Mouse (Mus musculus) macrophage (primary cell): ENCODE results near the gene Espnl. TPM values are rescaled to one million over a fixed set of nuclear protein-coding genes. Genes with fewer than 3 reads are reported as not detected.

Experiments
- H3K27ac ChIP-seq: fragments of 350-480 bp; formaldehyde crosslinking; 2 replicates; pipeline ENCODE4 v1.9.0; 2021
- H3K36me3 ChIP-seq: fragments of 350-480 bp; formaldehyde crosslinking; 2 replicates; pipeline ENCODE4 v1.9.0; 2021; ENCODE audit errors: inconsistent target
- H3K4me3 ChIP-seq: fragments of 350-480 bp; formaldehyde crosslinking; 2 replicates; pipeline ENCODE4 v1.9.0; 2021; ENCODE audit errors: inconsistent target
- H3K79me2 ChIP-seq: fragments of 350-480 bp; formaldehyde crosslinking; 2 replicates; pipeline ENCODE4 v1.9.0; 2021; ENCODE audit errors: inconsistent target
- WGBS: methylation state at CpG from one replicate; pipeline ENCODE4 v1.1.7; 2026; ENCODE audit warnings: inconsistent platforms; ENCODE audit not compliant: missing documents; 5-methylcytosine and 5-hydroxymethylcytosine counted together
- polyA plus RNA-seq: library from polyadenylated mRNA; stranded (reverse); fragments of 250-400 nt; gene quantifications from 3 replicates; pipeline ENCODE4 v1.2.4, GENCODE M21; 2018; ENCODE audit warnings: inconsistent platforms

The Espnl gene
- polyA plus RNA-seq, 1 experiment from 2014 or later: not detected

DNA sequence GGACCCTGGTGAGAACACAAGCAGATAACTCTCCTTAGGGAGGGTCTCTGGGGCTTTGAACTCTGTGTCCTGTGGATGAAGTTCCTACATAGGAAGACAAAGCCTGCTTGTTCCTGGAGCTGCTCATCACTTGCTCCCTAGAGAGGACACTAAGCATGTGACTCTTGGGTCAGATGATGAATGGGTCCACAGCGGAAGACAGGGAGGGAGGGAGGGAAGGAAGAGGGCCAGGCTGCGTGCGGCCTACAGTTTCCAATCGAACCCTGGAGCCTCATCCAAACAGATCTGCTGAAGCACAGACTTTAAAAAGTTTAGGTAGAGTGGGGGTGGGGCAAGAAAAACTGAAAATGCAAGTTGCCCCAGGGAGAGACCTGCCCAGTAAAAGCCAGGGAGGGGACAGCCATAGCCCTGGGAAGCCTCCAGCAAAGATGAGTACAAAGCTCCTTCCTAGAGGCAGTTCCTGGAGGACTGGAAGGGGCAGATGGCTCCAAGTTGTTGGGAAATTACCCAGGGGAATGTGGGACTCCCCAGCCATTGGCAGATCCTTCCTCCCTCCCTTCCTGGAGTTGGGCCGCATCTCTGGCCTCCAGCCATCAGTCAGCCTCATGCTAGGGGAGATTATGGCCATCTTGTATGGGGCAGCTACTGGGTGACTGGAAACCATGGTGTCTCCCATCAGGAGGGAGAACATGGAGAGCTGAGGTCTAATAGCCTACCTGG, 22.0 kb upstream of the Espnl start:
- Histone ChIP-seq H3K79me2 (no peaks in the 10 kb centered on the region; the same call in 1 of the 2 replicates), H3K27ac (peak overlapping the region; percentile 75), H3K4me3 (peak overlapping the region; percentile 83), H3K36me3 (peaks cover 18% of the 10 kb centered on the region)
- WGBS: 65% methylated on average over 5 of the region's 5 CpGs

DNA sequence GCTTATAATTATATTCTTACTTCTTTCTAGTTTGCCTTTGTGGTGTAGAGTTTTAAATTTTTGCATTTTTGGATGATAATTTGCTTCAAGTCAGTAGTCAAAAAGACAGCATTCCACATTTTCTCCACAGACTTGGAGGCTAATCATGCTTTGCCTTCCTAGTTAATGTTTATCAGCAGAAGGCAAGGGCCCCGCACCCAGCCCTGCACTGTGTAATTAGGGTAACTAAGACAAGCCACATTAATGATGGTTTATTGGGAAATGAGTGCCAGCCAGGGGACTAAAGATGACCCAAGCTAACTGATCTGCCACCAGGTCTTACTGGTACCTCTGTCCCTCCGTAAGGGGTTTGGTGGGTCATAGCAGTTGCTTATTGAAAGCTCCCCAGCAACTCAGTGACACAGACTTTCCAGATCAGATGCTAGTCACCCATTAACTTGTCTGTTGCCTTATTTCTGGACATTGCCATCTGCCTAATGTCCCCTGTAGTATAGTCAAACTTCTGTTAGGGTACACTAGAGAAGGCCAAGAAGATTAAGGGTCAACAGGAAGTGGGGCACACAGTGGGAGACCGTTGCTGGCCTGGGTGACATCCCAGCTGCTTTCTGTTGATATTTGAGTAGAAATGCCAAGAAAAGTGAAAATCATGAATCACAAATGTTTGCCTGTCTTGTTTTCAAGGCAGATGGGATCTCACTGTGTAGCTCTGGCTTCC, 20.5 kb upstream of the Espnl start:
- Histone ChIP-seq H3K79me2 (no peaks in the 10 kb centered on the region; the same call in 1 of the 2 replicates), H3K27ac (no peak overlapping the region), H3K36me3 (peaks cover 30% of the 10 kb centered on the region), H3K4me3 (no peak overlapping the region)
- 97% methylated on average over 3 of the region's 3 CpGs for WGBS

DNA sequence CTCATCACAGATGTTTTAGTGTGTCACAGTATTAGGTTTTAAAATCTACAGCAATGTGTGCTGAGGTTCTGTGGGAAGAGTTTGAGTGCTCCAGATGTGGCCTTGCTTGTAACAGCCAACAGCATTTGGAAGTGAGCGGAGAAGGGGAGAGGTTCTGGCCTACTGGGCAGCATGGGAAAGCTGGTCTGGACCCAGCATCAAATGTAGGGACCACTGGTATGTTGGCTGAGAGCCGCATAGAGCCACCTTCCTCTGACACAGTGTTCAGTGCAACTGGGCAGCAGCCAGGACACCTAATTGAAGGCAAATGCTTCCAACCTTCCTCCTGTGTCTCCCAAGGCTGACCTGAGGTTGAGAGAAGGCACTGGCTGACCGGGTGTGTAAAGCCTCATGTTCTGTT, 19.9 kb upstream of the Espnl start:
- 100% methylated on average over 3 of the region's 3 CpGs for WGBS
- Histone ChIP-seq H3K36me3 (peaks cover 35% of the 10 kb centered on the region), H3K4me3 (no peak overlapping the region), H3K79me2 (no peaks in the 10 kb centered on the region; the same call in 1 of the 2 replicates), H3K27ac (no peak overlapping the region)

- 100% methylated on average over 4 of the region's 4 CpGs for WGBS
- no peak overlapping the region for H3K27ac ChIP-seq
- no peak overlapping the region for H3K4me3 ChIP-seq
- no peaks in the 10 kb centered on the region; the same call in 1 of the 2 replicates for H3K79me2 ChIP-seq
- peaks cover 60% of the 10 kb centered on the region for H3K36me3 ChIP-seq
Measured at GRCm38 (mm10) chr1:91304621-91305020, 17.3 kb upstream of the Espnl start.

GRCm38 (mm10) chr1:91309366-91310085, 12.3 kb upstream of the Espnl start:
- Histone ChIP-seq H3K27ac (no peak overlapping the region), H3K79me2 (no peaks in the 10 kb centered on the region), H3K4me3 (no peak overlapping the region), H3K36me3 (peaks cover 82% of the 10 kb centered on the region)
- WGBS: 95% methylated on average over 13 of the region's 13 CpGs

DNA sequence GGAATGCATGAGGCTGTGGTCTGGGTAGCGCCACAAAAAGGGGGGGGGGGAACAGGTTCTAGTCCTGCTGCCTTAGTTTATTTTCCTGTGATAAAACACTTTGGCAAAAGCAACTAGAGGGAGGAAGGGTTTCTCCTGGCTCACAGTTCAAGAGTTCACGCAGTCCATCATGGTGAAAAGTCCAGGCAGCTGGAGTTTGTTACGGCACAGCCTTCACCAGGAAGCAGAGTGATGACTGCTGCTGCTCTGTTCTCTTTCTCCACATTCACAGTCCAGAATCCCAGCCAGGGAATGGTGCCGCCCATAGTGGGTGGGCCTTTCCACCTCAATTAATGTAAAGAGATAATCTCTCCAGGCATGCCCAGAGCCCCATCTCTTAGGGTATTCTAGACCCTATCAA, 9.6 kb upstream of the Espnl start:
- H3K4me3 ChIP-seq: no peak overlapping the region
- 89% methylated on average over 4 of the region's 4 CpGs for WGBS
- peaks cover 78% of the 10 kb centered on the region for H3K36me3 ChIP-seq
- H3K79me2 ChIP-seq: no peaks in the 10 kb centered on the region
- no peak overlapping the region for H3K27ac ChIP-seq

GRCm38 (mm10) chr1:91313251-91313650, 8.6 kb upstream of the Espnl start:
- H3K36me3 ChIP-seq: peaks cover 68% of the 10 kb centered on the region
- H3K79me2 ChIP-seq: no peaks in the 10 kb centered on the region
- no peak overlapping the region for H3K27ac ChIP-seq
- 84% methylated on average over 5 of the region's 5 CpGs for WGBS
- no peak overlapping the region for H3K4me3 ChIP-seq

- Histone ChIP-seq H3K27ac (no peak overlapping the region), H3K79me2 (no peaks in the 10 kb centered on the region), H3K4me3 (no peak overlapping the region), H3K36me3 (peaks cover 24% of the 10 kb centered on the region; the same call in 1 of the 2 replicates)
- WGBS: 87% methylated on average over 6 of the region's 6 CpGs
Measured at GRCm38 (mm10) chr1:91317656-91318055, 4.2 kb upstream of the Espnl start.

DNA sequence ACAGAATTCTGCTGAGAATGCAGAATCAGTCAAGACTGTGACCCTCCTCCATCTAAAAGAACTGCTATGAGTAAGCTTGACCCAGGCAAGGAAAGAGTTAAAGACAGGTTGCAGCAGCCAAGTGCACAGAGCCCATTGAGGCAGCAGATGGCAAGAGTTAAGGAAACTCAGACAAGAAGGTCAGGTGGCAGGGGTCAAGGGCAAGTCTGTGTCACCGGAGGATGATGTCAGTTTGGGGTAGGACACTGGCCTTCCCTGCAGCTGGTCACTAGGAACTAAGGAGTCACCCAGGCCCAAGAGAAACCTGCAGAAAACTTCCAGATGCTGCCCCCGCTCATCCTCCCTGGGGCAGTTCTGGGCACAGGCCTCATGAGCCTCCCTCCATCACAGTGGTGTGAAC, 2.8 kb downstream of the Espnl start:
- 95% methylated on average over 2 of the region's 2 CpGs for WGBS
- no peak overlapping the region for H3K4me3 ChIP-seq

DNA sequence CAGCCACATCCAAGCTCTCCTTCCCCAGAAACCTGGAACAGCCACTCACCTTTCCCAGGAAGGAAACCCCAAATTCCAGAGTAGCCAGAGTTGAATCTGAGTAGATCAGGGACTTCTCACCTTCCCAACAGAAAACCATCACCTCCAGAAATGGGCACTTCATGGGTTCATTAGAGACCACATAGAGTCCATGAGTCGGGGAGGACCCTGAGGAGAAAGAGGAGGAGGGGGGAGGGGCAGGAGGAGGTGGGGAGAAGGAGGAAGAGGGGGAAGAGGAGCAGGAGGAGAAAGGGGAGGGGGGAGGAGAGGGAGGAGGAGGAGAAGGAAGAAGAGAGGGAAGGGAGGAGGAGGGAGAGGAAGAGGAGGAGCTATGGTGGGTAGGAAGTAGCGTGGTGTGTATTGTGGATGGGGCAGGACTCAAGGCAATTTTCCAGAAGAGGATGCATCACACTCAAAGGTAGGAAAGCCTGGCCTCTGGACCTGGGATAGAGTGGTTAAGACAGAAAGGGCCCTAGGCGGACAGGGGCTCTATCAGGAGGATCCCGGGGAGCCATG, 3.7 kb downstream of the Espnl start:
- Histone ChIP-seq H3K27ac (no peak overlapping the region), H3K36me3 (no peaks in the 10 kb centered on the region), H3K79me2 (no peaks in the 10 kb centered on the region), H3K4me3 (no peak overlapping the region)
- 74% methylated on average over 4 of the region's 4 CpGs for WGBS

More for the DNA sequence above, 2.8 kb downstream of the Espnl start:
- no peaks in the 10 kb centered on the region for H3K36me3 ChIP-seq
- no peaks in the 10 kb centered on the region for H3K79me2 ChIP-seq
- H3K27ac ChIP-seq: no peak overlapping the region

GRCm38 (mm10) chr1:91332102-91332501, 10.2 kb downstream of the Espnl start:
- no peaks in the 10 kb centered on the region for H3K79me2 ChIP-seq
- no peaks in the 10 kb centered on the region for H3K36me3 ChIP-seq
- no peak overlapping the region for H3K27ac ChIP-seq
- no peak overlapping the region for H3K4me3 ChIP-seq
- 81% methylated on average over 4 of the region's 4 CpGs for WGBS

DNA sequence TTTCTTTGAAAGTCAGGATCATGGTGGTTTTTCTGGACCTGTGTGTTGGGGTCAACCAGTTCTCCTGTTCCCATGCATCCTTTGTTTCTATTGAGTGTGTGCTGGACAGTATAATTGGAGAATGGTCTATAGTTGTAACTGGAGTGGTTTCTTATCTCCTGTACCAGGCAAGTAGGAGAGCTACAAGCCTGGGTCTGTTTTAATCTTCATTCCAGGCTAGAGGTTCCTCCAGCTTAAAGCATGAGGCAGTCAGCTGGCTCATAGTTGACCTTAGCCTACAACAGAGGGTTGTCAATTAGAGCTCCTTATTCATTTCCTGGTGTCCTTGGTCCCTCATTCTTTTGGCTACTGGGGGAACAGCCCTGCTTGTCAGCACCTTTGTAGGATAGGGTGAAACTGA, 11.7 kb downstream of the Espnl start:
- Histone ChIP-seq H3K36me3 (no peaks in the 10 kb centered on the region), H3K27ac (no peak overlapping the region), H3K4me3 (no peak overlapping the region)

DNA sequence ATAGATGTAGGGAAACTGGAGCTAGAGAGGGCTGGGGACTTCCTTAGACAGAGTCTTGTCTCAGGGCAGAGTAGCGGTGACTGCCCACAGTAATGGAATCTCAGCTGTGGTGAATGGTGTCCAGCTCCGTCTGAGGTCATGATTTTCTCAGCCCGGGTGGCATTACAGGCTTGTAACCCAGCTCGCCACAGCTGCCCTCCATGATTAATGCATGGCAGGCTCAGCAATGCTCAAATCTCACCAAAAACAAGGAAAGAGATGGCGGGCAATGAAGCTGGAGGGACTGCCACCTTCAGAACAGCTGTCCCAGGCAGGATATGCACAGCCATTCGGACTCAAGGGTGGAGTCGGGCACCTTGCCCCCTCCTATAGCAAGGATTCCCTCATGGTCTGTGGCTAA, 15.5 kb downstream of the Espnl start:
- no peaks in the 10 kb centered on the region for H3K36me3 ChIP-seq

More for the DNA sequence above, 11.7 kb downstream of the Espnl start:
- no peaks in the 10 kb centered on the region for H3K79me2 ChIP-seq

DNA sequence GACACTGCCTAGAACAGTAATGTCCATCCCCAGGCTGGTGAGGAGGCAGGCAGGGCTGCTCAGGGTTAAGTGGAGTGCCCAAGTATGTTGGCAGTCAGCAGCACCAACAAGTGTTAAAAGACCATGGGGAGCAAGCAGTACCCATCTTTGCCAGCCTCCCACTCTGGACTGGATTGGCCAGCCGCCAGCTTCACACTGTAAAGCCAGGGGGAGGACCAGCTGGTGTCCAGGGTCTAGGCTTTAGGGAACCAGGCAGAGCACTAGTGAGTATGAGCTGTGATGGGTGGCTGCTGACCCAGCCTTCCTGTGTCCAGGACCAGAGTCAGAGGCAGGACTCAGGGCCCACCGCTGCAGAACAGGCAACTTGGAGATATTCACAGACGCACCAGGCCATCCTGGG, 22.1 kb downstream of the Espnl start:
- no peak overlapping the region for H3K27ac ChIP-seq
- no peak overlapping the region for H3K4me3 ChIP-seq
- WGBS: 92% methylated on average over 3 of the region's 3 CpGs
- no peaks in the 10 kb centered on the region for H3K79me2 ChIP-seq
- no peaks in the 10 kb centered on the region for H3K36me3 ChIP-seq

More for the DNA sequence above, 15.5 kb downstream of the Espnl start:
- Histone ChIP-seq H3K27ac (no peak overlapping the region), H3K4me3 (no peak overlapping the region), H3K79me2 (no peaks in the 10 kb centered on the region)
- WGBS: 82% methylated on average over 7 of the region's 7 CpGs
